ENCODE assay signal across 9 mouse cellular contexts in the genomic region with DNA sequence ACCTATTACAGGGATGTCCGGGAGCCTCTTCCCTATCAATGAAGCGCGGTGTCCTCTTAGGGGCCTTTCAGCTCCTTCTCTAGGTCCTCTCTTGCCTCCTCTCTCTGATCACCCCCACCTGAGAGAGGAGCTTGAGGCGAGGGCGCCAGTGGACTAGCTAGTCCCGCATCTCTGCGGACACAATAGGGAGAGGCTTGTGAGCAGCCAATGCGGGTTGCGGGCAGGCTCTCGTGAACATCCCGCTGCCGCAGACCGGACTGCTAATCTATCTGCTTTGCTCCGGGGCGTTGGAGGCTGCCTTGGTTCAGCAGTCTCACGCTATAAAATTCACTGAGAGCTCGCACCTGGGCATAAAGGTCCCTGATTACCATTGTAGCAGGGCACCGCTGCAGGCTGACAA.
DNase-seq lines count a peak whose midpoint lies in the region; ATAC-seq and TF ChIP-seq lines count a peak whose summit lies in the region.
"Had no signal": no experiment of that assay in that cellular context is flagged by ENCODE, and none has a peak within 500 bp of the region (broad histone marks: within the 10 kb centered on the region; RNA-seq: fewer than 3 reads in every experiment).

No protein-coding gene starts in this region.

- no peak for TF ChIP-seq POLR2A in lung, adult 2 months (IDR thresholded peaks at IDR 0.05; ENCODE audit: borderline replicate concordance, extremely low read depth, low read depth, low read length)

- TF ChIP-seq CTCF in lung, adult 2 months (IDR thresholded peaks at IDR 0.05; ENCODE audit: insufficient read depth, low read length): no peak

- ATAC-seq in lung, embryonic 16.5 days (ENCODE audit: low read depth): no peak
- ATAC-seq in hindbrain, embryonic 16.5 days: peak; percentile 76
- ATAC-seq in midbrain, embryonic 15.5 days (replicated peaks): peak; percentile 72
- ATAC-seq in CD4-positive, CD25-positive, alpha-beta regulatory T cell, adult 4 months: no peak

- no peaks in the 10 kb centered on the region for H3K36me3 ChIP-seq in lung, embryonic 16.5 days (ENCODE audit: control insufficient read depth, insufficient read depth, low read length)
- no peaks in the 10 kb centered on the region for H3K36me3 ChIP-seq in hindbrain, embryonic 16.5 days (ENCODE audit: control insufficient read depth, insufficient read depth, low read length)
- H3K36me3 ChIP-seq in midbrain, embryonic 15.5 days (replicated peaks): no peaks in the 10 kb centered on the region

- H3K4me3 ChIP-seq in lung, embryonic 16.5 days (ENCODE audit: low read length): peak overlapping the region; percentile 36
- H3K4me3 ChIP-seq in lung, adult 2 months (replicated peaks; ENCODE audit: extremely low read depth, low read depth, low read length): no peak overlapping the region
- peak overlapping the region; percentile 55 for H3K4me3 ChIP-seq in hindbrain, embryonic 16.5 days (ENCODE audit: low read length)
- H3K4me3 ChIP-seq in midbrain, embryonic 15.5 days: peak overlapping the region; percentile 69
- H3K4me3 ChIP-seq: myocyte had no signal

- H3K4me2 ChIP-seq in lung, embryonic 16.5 days (ENCODE audit: low read depth, low read length): peak overlapping the region; percentile 47
- H3K4me2 ChIP-seq in hindbrain, embryonic 16.5 days (ENCODE audit: low read length): peak overlapping the region; percentile 70
- peak overlapping the region; percentile 82 for H3K4me2 ChIP-seq in midbrain, embryonic 15.5 days

- peaks cover 7% of the 10 kb centered on the region; the same call in 1 of the 2 replicates for H3K4me1 ChIP-seq in lung, embryonic 16.5 days (replicated peaks; ENCODE audit: control insufficient read depth, insufficient read depth, low read length)
- H3K4me1 ChIP-seq in lung, adult 2 months (ENCODE audit: control insufficient read depth, insufficient read depth, low read length): no peaks in the 10 kb centered on the region
- H3K4me1 ChIP-seq in hindbrain, embryonic 16.5 days (ENCODE audit: control insufficient read depth, insufficient read depth, low read depth, low read length): no peaks in the 10 kb centered on the region
- peaks cover 4% of the 10 kb centered on the region; the same call in 1 of the 2 replicates for H3K4me1 ChIP-seq in midbrain, embryonic 15.5 days

- H3K9me3 ChIP-seq in lung, embryonic 16.5 days (ENCODE audit: control insufficient read depth, low read length): no peaks in the 10 kb centered on the region
- H3K9me3 ChIP-seq in hindbrain, embryonic 16.5 days (ENCODE audit: control insufficient read depth, low read length): no peaks in the 10 kb centered on the region
- H3K9me3 ChIP-seq in midbrain, embryonic 15.5 days: no peaks in the 10 kb centered on the region

- DNase-seq in cerebellum, postnatal 10 days: peak; percentile 57
- DNase-seq in cerebellum, adult 9-10 months: no peak
- no peak for DNase-seq in lung, adult 2 months
- no peak for DNase-seq in gastrocnemius, adult 18-20 months (ENCODE audit: low spot score)

- H3K27ac ChIP-seq in lung, embryonic 16.5 days (ENCODE audit: low read length): no peak overlapping the region
- H3K27ac ChIP-seq in hindbrain, embryonic 16.5 days (ENCODE audit: low read depth, low read length): peak overlapping the region; percentile 83
- H3K27ac ChIP-seq in midbrain, embryonic 15.5 days: peak overlapping the region; percentile 88

- peaks cover 16% of the 10 kb centered on the region for H3K27me3 ChIP-seq in lung, embryonic 16.5 days (ENCODE audit: control insufficient read depth, insufficient read depth, low read depth, low read length)
- no peaks in the 10 kb centered on the region for H3K27me3 ChIP-seq in hindbrain, embryonic 16.5 days (replicated peaks; ENCODE audit: control insufficient read depth, insufficient read depth, low read length)
- no peaks in the 10 kb centered on the region for H3K27me3 ChIP-seq in midbrain, embryonic 15.5 days (replicated peaks)

- 0 out of 2 replicates have a peak overlapping the region, but pooled peaks have one; percentile 4 for H3K9ac ChIP-seq in lung, embryonic 16.5 days (ENCODE audit: low read length)
- peak overlapping the region; percentile 77 for H3K9ac ChIP-seq in hindbrain, embryonic 16.5 days (ENCODE audit: low read depth, low read length)
- H3K9ac ChIP-seq in midbrain, embryonic 15.5 days: peak overlapping the region; percentile 72

- WGBS in lung, embryonic 16.5 days: under 1% methylated on average over 18 of the region's 18 CpGs
- WGBS in lung, adult 2 months: 1% methylated on average over 18 of the region's 18 CpGs
- WGBS in hindbrain, embryonic 16.5 days: under 1% methylated on average over 18 of the region's 18 CpGs
- WGBS in midbrain, embryonic 15.5 days: under 1% methylated on average over 18 of the region's 18 CpGs

Comparison
In these comparisons a context has a peak if more than half of its experiments do, and no peak if none do; other contexts are left out.
1. DNase-seq: peak in cerebellum, postnatal 10 days (2 of 2); none in cerebellum, adult 9-10 months (single experiment), lung, adult 2 months (single experiment) and gastrocnemius, adult 18-20 months (single experiment).
2. ATAC-seq: peak in hindbrain, embryonic 16.5 days (single experiment) and midbrain, embryonic 15.5 days (single experiment); none in lung, embryonic 16.5 days (single experiment) and CD4-positive, CD25-positive, alpha-beta regulatory T cell, adult 4 months (single experiment).
3. H3K9ac ChIP-seq: peak in every context shown above with its lines; median percentile 77 in hindbrain, embryonic 16.5 days; 72 in midbrain, embryonic 15.5 days; 4 in lung, embryonic 16.5 days.
4. Peak in every context shown above with its lines, with median percentiles within 50 percentile points of each other: H3K4me2 ChIP-seq.